Mouse (Mus musculus): Measurements from ENCODE around the gene Hdac7.
"Not testable (repeated sequence)": the region's sequence is repeated elsewhere in the genome, so short reads cannot be mapped to it uniquely, and the experiment has no call there.

Hdac7 gene

DNA sequence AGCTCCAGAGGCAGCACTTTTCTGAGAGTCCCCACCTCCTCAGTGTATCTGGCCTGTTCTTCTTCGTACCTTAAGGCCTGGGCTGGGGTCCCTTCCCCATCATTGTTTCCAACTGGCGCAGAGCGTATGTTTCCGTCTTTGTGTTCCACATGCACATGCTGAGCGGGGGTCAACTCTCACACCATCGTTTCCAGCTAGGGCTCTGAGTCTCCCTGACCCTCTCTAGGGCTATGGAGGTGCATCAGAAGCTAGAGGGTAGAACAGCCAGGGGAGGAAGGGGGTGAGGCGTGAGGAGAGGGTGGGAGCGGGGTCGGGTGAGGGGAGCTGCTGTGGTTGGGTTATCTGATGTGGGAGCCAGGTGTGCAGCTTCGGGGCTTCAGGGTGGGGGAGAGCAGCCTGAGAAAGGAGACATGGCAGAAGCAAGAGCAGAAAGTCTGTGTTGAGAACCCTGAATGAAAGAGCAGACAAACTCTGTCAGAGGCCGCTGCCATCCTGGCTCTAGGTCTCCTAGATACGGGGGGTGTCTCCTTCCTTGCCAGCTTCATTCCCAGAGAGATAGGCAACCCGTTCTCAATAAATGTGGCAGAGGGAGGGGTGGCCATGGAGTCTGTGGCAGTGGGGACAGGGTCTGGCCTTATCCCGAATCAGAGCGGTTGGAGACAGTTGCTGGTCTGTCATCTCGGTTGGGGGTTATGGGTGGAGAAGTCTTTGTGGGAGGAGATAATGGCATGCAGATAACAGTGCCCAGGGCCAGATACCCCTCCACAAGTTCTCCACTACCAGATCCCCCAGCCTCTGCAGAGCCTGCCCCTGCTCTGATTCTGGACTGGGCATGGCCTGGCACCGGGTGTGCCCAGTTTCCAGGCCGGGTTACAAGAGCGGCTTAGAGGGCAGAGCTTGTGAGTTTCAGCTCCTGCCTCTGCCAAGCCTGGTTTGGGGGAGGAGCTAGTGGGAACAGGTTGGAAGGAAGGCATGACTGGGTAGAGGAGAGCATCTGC, at the start of gene Hdac7:
Hdac7 (minus strand) TSS at position 466 of the 998 bp plus-strand sequence.
- no peak for DNase-seq (ENCODE audit: low read depth, low spot score)

DNA sequence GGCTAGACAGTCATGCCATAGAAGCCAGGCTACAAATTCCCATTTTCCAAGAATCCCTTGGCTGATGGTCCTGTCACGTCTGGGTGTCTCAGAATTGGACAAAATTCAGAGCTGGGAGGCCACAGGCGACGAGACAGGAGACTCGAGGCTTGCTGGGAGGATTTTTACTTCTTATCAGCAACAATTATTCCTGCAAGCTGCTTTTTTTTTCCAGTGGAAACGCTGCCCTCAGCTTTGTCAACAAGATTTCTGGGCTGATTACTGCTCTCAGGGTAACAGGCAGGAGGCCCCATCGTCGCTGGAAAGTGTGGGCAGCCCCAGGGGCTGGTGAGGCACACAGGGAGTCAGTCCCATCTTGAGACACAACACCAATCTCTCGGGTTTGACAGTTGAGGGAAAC, 48.2 kb upstream of the Hdac7 start:
- no peak for DNase-seq (ENCODE audit: low read depth, low spot score)

DNA sequence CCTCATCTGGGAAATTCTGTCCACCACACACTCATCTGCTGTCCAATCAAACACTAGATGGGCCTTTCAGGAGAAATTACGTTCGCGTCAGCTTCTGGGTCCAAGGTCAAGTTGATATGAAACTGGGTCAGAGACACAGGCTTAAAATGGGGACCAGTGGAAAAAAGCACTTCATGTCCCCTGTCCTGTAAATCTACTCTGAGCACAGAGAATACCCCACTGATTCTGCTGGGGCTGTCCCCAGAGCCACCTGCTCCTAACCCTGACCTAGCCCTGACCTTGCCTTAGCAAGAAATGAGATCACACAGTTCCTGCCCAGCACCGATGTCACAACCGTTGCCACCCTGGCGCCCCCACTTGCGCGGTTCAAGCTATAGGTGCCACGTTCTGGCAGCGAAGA, 46.1 kb upstream of the Hdac7 start:
- DNase-seq (ENCODE audit: low read depth, low spot score), result no peak

DNA sequence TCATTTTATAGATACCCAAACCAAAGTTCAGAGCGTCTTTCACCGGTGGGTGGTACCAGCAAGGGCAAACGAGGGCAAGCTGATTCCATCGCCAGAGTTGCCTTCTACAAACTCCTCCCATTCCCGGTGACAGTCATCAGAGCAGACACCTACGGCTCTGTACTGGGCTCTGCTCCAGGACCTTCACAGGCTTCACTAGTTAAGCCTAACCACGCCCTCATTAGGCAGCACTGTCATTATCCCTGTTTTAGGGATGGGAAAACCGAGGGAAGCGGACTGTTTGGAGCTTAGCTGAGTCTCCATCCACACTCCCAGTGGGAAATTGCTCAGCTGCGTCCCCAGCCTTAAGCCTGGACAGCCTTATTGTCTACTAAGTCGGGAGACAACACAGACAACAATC, 45.7 kb upstream of the Hdac7 start:
- no peak for DNase-seq (ENCODE audit: low read depth, low spot score)

DNA sequence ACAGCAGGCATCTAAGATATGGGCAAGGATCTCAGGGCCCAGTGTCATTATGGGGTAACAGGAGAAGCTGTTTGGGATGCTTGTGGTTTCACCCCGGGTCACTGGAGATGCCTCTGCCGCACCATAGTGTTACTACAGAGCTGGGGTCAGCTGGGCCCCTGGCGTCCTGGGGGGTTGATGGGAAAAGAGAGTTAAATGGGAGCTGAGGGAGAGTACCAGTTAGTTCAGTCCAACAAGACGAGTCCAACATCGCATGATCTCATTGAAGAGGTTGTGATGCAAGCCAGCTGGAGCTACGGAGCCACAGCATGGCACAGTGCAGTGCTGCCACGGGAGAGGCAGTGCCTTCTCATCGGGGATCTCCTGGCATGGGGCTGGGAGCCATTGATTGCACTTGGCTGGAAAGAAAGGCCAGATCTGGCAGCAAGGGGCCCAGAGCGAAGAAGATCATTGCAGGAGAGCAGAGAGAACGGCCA, 43.3 kb upstream of the Hdac7 start:
- no peak for DNase-seq (ENCODE audit: low read depth, low spot score)

DNA sequence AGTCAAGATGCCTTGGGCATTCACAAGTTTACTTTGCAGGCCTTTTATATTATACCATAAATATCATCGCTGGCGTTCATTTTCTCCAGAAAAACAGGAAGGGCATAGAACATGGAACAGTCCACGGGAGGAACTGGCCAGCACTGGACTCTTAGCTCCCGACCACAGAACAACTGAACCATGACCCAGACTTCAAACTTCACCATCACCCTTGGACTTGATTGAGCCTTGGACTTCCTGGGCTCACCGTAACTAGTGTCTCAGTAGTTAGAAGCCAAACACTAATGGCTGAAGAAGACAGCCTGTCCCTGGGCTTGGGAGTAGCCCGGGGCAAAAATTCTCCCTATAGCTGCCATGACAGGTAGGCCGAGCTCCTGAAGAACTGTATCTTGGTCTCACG, 37.1 kb upstream of the Hdac7 start:
- no peak for DNase-seq (ENCODE audit: low read depth, low spot score)

DNA sequence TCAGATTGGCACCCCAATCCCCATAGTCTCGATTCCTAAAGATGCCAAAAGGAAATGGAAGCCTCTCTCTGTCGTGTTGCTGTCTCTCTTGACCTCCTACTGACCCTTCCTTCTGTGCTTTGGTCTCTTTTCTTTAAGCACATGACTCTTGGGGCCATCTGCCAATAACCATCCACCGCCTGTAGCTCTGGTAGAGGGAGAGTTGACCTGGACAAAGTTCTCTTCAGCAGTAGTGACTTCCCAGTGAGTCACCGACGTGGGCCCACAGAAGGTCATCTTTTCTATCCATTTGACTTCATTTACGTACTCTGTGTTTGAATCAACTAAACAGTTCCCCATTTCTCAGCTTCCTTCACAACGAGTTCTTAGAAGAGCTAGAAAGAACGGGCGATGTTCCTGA, 36.1 kb upstream of the Hdac7 start:
- no peak for DNase-seq (ENCODE audit: low read depth, low spot score)

DNA sequence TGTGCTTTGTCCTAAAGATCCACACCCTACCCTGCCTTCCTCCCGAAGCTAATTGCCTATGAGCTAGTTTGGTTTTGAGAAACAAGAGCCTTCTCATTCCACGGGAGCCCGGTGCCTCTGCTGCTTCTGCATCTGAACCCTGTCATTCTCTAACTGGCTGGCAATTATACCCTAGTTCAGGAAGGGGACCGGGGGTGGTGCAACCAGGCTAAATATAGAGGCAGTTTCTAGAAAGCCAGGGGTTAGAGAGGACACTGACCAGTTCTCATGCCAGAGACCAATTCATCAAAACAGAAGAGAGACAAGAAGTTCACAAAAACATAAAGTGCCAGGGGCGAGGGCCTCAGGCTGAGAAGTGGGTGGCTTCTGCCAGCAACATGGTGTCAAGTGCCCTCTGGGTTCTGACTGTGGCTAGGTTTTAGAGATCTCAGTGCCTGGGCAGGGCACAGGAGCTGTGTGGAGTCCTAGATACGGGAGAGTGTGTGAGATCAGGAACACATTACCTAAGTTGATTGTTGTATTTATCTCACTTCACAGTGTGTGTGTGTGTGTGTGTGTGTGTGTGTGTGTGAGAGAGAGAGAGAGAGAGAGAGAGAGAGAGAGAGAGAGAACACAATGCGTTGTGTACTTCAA, 34.5 kb upstream of the Hdac7 start:
- no peak for DNase-seq (ENCODE audit: low read depth, low spot score)

DNA sequence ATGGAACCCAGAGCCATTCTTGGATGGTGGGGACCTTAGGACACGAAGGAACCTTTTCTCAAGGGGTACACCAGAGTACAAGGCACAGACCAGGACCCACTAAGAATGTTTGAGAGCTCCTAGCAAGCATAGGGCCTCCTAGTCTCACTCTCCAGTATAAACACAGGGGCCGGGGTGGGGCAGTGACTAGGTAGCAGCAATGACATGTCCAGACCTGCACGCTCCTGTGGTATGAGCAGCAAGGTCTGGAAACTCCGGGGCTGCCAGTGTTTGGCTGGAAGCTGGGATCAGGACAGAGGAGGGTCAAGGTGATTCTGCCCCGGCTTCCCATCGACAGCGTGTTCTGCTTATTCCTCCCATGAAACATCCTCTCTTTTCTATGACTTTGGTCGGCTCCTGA, 31.5 kb upstream of the Hdac7 start:
- DNase-seq (ENCODE audit: low read depth, low spot score), result no peak

DNA sequence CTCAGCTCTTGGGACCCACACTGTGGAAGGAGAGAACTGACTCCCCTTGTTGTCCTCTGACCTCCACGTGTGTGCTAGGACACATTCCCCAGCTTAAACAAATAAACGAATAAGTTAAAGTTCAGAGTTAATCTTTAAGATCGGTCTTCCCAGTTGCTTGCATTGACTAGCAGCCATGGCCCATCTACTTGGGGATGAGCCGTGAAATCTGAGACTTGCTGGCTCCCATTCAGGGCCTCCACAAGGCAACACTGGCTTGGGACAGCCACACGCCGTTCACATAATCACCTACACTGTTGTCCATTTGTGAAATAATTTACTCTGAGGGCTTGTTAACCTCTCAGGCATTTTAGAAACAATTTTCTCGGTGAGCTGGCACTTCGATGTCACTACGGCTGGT, 29.4 kb upstream of the Hdac7 start:
- no peak for DNase-seq (ENCODE audit: low read depth, low spot score)

DNA sequence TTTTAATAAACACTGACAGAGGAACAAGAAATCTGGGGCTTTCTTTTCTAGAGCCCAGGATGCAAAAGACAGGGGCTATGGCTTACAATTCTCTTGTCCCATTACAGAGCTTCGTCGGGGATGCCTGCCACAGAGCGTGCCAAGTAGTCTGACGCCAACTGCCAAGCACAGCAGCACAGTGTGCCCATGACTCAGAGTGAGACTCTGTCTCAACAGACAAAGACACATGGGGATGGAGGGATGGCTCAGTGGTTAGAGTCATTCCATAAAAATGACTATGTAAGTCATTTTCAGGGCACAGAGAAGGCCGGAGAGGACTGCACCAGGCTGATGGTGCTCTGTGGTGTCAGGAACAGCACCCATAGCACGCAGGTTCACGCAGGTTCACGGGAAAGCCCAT, 27.9 kb upstream of the Hdac7 start:
- DNase-seq (ENCODE audit: low read depth, low spot score), result no peak

DNA sequence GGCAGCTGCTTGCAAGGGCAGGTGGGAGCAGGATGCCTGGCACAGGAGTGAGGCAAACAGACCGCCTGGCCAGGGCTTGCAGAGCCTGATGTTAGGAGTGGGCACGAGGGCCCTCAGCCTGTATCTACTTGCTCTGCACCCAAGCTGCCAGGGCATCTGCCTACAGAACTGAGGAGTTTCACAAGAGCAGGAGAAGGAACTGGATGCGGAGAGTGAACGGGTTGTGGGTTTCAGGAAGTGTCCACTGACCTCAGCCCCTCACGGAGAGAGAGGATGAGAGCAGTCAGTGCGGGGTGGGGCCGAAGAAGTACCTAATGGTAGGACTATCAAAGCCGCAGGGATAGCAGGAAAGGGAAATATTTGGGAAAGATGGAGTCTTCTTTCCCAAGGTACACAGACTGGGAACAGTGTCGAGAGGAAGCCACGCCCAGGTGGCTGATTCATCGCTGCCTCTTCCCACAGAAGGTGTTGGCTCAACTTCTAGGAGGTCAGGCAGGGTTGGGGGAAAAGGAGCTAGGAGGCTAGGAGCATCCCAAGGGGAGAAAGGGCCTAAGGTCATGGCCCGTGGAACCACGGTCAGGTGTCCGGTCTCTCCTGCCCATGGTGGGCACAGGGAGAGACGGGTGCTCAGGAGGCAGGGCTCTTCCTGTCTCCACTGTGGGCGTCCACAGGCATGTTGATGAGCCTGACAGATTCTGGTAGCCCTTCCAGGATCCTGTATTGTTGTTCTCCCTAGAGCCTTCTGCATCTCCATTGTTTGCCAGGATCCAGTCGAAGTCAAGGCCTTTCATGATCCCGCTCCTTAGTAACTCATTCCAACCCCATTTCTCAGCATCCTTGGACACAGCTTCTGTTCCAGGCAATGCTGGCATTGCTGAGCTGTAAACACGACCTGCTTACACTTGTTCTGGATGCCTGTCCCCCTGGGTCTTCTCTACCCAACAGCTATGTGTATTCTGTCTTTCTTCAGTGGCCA, 27.0 kb upstream of the Hdac7 start:
- DNase-seq (ENCODE audit: low read depth, low spot score), result no peak

DNA sequence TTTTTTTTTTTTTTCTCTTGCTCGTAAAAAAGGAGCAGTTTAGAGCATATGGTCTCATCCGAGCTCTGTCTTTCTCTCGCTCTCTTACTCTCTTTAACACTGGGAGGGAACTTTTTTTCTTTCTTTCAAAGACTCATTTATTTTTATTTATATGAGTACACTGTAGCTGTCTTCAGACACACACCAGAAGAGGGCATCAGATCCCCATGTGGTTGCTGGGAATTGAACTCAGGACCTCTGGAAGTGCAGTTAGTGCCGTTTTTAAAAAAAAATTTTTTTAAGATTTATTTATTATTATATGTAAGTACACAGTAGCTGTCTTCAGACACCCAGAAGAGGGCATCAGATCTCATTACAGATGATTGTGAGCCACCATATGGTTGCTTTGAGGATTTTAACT, 25.8 kb upstream of the Hdac7 start:
- DNase-seq (ENCODE audit: low read depth, low spot score), result not testable (repeated sequence)

DNA sequence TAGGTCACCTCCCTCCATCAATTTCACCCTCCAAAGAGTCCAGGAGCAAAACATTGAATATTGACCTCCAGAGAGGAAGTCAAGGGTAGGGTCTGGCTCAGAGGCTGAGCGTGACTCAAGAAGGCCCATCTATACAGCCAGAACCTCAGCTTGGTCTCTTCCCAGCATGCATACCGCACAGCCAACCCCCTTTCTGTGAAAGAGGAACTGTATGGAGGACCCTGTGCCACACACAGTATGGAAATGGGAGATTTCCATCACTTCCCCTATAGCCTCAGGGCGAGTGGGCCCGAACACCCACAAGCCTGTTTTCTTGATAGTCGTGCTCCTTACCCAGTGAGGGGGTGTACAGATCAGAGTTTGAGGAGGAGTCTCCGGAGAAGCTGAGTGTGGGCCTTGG, 24.7 kb upstream of the Hdac7 start:
- no peak for DNase-seq (ENCODE audit: low read depth, low spot score)

DNA sequence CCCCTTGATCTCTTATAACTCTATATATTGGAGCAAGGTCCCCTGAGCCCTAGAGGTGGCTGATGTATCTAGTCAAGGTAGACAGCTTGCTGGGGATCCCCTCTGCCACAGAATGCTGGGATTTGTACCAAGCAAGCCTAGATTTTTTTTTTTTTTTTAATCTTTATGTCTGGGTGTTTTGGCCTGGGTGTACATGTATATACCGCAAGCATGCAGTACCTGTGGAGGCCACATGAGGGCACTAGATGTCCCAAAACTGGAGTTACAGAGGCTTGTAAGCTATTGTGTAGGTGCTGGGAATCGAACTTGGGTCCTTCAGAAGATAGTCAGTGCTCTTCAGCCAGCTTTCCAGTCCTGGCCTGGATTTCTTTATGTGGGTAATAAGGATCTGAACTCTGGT, 21.7 kb upstream of the Hdac7 start:
- DNase-seq (ENCODE audit: low read depth, low spot score), result no peak

DNA sequence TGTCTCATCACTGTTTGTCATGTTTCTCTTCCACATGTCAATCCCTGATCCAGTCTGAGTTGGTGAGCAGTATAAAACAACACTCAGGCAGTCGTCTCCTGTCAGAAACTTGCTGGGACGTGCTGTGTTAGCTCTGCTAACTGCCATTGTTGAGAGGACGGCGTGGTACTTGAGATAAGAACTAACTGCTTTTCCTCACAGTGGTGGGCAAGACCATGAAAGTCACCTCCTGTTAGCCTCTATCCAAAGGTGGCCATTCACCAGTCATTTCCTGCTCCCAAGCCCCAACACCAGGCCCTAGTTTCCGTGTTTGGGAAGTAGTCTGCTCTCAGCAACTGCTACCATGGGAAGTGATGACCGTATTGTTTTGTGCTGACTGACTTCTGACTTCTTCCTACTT, 20.9 kb upstream of the Hdac7 start:
- no peak for DNase-seq (ENCODE audit: low read depth, low spot score)

DNA sequence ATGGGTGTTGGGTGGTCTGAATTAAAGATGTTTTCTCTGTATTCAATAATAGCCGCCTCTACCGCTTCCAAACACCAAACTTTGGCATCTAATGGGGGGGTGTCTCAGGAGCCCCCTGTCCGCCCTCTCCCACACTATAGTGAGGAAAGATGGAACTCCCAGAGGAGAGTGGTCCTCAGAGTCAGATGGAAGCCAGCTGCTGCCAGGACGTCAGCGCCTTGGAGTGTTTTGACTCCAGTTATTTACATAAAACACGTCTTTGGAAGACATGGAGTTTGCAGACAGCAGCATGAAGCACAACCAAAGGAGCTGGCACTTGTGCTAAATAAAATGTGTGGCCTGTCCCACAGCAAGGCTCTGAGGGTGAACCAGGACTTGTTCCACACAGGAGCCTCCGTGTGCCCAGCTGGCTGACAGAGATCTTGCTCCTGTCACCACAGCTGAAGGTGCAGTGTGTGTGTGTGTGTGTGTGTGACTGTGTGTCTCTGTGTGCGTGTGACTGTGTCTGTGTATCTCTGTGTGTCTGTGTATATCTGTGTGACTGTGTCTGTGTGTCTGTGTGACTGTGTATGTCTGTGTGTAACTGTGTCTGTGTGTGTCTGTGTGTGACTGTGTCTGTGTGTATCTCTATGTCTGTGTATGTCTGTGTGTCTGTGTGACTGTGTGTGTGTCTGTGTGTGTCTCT, 20.2 kb upstream of the Hdac7 start:
- DNase-seq (ENCODE audit: low read depth, low spot score), result no peak

DNA sequence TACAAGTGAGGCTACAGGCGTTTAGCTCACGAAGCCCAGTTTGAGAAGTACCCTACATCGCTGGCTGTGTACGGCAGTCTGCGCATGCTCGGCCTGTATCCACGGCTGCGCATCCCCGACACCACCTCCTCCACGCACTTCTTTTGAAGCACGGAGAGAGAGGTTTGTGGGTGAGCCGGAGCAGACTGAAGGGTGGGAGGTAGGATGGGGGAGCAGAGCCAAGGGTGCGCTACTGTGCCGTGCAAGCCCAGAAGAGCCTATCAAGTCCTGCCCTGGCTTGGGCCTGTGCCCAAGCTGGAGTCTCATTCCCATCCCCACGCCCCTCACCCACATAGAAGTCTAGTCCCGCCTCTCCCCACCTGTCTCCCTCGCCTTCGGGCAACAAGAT, 19.2 kb upstream of the Hdac7 start:
- DNase-seq (ENCODE audit: low read depth, low spot score), result no peak

DNA sequence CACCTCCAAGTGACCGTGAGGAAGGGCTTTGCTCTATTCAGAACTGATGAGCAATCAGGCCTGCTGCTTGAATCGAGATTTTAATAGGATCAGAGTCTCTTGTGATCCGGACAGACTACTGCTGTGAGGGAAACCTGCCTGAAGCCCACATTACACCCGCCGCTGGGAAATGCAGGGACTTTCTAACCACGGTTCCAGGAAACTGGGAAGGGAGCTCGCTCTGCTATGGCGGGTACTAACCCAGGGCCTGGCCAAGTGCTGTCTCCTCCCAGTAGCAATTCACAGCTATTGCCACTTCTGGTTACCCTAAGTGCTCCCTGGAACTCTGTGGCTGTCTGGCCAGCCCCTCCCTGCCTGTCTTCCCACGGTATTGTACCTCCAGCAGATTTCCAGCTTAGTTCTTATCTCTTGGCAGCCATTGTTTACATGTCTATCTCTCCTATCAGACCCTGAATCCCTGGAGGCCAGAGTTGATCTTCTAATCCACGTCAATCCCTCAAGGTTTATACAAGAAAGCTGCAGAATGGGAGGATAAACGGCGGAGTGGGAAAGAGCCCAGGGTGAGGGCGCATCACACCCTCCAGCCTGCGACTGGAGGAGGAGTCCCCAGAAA, 18.7 kb upstream of the Hdac7 start:
- DNase-seq (ENCODE audit: low read depth, low spot score), result no peak

DNA sequence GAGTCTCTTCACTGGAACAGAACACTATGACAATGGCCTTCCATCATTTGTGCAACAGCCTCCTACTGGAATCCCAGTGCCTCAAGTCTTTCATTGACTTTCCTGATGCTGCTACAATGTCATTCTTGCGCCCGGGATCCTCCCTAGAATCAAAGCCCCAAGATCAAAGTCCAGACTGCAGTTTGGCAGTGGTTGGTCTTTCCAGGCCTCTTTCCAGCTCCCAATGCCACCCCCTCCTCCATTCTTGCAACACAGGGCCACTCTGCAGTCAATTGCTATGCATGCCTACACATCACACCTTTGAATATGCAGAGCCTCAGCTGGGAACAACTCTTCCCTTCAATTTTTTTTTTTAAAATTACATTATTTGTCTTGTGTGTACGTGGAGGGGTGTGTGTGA, 16.1 kb upstream of the Hdac7 start:
- no peak for DNase-seq (ENCODE audit: low read depth, low spot score)

DNA sequence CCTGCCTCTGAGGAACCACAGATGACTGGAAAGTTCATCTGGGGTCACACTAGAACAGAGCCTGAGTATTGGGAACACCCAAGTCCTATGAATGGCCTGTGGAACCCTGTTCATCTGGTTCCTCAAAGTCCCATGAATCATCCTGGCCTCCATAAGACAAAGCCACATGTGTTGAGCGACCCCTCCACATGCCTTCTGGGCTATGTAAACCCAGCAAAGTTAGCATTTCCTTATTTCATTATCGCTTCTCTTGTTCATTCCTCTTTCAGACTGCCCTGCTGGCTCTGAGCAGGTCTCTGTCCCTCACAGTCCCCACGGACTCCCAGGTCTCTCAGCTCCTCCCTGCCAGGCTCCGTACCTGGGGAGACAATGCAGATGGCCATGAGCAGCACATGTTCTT, 14.1 kb upstream of the Hdac7 start:
- DNase-seq (ENCODE audit: low read depth, low spot score), result no peak

Measured in WW6 (cell line).